Mouse (Mus musculus): ENCODE measurements around the gene Rxra.

Gene Rxra

GRCm38 (mm10) chr2:27762920-27763780 lies 86.9 kb downstream of the Rxra start:
- CTCF ChIA-PET = no interaction called here

DNA sequence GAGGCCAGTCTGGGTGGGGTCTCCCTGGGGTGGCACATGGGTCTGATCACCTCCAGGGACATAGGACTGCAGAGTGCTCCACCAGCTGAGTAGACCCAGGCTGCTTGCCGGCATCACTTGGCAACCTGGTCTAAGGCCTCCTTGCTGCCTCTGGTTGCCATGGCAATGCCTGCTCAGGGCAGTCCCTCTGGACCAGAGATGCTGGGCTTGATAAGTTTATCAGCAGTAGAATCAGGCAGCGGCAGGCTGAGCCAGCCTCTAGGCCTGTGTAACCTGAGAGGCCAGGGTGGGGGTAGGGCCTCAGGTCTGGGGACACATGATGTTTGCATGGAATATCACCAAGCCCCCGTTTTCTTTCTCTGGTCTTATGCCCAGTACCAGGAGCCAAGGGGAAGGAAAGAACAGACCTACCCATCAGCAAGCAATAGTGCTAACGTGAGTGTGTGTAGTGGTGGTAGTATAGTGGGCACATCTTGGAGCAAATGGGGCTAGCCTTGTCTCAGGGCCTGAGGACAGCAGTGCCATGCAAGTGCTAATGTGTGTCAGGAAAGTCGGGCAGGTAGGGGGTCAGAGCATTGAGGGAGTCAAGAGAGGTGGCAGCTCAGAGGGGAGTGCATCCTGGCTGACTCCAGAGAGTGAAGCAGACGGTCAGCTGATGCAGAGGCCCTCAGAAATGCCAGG lies 88.2 kb downstream of the Rxra start:
- CTCF ChIA-PET = no interaction called here

- CTCF ChIA-PET = no interaction called here
These were observed 88.7 kb downstream of the Rxra start for GRCm38 (mm10) chr2:27764937-27765319.

DNA sequence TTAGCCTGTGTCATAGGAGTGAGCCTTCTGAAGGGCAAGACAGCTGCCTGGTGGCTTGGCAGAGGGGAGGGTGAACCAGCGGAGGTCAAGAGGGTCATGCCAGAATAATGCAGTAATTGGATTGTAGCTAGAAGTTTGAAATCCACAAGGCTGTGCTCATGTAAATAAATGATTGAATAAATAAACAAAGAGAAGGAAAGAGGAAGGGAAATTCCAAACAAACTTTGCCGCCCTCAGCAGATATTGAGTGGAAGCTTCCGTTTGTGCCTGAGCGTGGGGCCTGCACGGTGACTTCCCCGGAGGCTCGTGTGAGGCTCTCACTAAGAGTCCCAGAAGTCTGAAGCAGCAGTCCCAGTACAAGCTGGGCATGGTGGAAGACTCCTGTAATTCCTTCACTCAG lies 91.5 kb downstream of the Rxra start:
- CTCF ChIA-PET = interaction anchor here (0.6 to 0.7 kb wide), 2 partner anchors 55 to 220 kb away, joined by 3 to 6 read pairs; no protein-coding TSS in a partner anchor

- CTCF ChIA-PET = interaction anchor here (0.7 kb wide), 1 partner anchor 279 kb away, joined by 4 read pairs; no protein-coding TSS in a partner anchor
These were observed 93.5 kb downstream of the Rxra start for GRCm38 (mm10) chr2:27769701-27770100.

DNA sequence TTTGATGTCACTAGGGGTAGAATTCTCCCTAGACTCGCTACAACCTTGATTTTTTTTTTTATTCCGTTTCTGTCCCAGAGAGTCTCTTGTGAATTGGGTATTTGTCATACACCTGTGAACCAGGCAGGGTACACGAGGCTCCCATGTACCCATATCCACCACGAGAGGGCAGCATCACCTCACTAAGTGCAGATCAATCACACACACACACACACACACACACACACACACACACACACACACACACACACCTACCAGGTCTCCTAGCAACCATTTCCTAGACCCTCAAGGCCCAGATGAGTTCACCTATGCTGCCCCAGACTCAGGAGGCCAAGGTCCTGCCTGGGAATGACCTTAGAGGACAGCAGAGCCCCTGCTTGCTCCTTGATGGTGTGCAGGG lies 94.0 kb downstream of the Rxra start:
- CTCF ChIA-PET = interaction anchor here (0.7 kb wide), 1 partner anchor 280 kb away, joined by 4 read pairs; no protein-coding TSS in a partner anchor

DNA sequence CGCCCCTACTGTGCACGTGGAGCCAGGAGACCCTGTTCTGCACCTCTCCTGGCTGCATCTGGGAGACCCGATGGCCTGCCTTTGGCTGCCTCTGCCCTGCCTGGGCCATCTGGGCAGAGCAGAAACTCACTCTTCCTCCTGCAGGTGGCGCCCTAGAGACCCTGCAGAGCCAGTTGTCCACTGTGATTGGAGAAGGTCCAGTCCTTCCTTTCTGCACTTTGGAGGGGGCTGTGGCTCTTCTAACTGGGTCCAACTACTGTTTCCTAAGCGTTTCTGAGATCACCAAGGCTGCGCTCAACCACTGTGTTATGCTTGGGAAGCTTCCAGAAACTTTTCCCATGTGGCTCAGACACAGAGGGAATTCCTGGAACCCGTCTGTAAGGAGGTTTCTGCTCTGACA lies 95.7 kb downstream of the Rxra start:
- CTCF ChIA-PET = no interaction called here

DNA sequence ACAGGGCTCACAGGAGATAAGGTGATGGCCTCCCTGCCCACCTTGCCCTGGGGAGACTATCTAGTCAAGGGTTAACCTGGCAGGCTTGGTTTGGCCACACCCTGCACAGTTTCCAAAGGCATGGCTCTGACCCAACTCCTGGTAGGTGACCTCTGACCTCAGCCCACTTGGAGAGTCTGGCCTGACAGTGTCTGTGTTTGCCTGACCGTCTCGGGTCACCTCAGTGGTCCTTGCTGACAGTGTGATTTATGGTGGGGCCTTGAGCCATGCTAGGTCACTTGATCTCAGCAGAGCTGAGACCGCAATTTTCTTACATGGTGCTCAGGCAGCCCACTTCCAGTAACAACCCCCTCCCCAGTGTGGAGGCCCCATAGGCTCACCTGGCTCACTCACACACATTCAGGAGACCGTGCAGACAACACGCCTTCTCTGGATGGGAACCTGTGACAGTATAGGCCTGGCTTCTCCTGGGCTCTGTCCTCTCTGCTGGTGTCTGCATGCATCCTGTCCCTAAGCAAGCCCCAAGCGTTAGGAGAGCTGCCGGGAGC lies 96.7 kb downstream of the Rxra start:
- CTCF ChIA-PET = no interaction called here

DNA sequence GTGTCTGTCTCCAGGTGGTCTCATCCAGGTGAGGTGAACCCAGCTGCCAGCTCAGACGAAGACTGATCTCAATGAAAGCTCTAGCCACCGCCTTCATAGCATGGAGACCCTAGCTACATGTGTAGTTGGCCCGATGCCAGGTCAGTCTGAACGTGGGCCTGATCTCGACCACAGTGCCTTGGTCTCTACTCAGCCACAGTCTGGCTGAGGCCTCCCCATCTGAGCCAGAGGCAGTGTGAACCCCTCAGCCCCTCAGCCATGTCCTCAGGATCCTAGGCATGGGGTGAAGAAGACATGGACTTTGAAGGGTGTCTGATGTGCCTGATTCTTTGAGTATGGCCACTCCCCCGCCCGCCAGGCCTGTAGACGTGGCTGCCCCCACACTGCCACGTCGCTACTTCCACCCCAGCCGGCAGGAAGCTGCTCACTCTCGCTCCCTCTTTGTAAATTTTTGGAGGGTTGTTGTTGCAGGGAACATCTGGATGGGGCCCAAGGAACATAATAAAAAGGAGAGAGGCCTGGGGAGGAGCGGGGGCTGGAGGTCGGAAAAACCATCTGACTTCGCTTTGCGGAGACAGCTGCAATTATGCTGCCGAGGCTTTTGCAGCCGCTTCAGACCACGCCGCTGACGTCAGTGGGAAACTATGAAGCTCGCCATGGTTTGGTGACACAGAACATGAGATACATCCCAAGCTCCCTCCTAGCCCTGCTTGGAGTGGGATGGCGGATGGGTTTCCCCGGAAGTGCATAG lies 97.9 kb downstream of the Rxra start:
- CTCF ChIA-PET = no interaction called here

GRCm38 (mm10) chr2:27775006-27775405 lies 98.8 kb downstream of the Rxra start:
- CTCF ChIA-PET = no interaction called here

GRCm38 (mm10) chr2:27775625-27776024 lies 99.4 kb downstream of the Rxra start:
- CTCF ChIA-PET = no interaction called here

DNA sequence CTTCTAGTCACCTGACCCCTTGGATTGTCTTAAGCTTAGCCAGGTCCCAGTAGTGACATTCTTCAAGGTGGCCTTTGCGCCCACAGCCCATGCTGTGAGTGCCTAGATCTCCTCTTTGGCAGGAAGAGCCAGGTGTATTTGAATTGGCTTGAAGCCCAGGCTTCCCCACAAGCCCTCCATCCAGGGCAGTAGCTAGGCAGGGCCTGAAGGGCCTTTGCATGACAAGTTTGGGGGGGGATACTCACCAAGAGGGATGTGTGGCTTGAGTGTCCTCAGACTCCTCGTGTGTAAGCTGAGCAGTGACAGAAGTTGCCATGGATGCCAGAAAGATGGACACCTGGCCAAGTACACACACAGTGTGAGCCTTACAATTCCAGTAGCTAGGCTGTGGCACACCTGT lies 101.5 kb downstream of the Rxra start:
- CTCF ChIA-PET = no interaction called here

- CTCF ChIA-PET = no interaction called here
These were observed 102.0 kb downstream of the Rxra start for GRCm38 (mm10) chr2:27778289-27778688.

- CTCF ChIA-PET = no interaction called here
These were observed 103.1 kb downstream of the Rxra start for GRCm38 (mm10) chr2:27779291-27779866.

- CTCF ChIA-PET = no interaction called here
These were observed 103.9 kb downstream of the Rxra start for GRCm38 (mm10) chr2:27780162-27780561.

- CTCF ChIA-PET = no interaction called here
These were observed 109.1 kb downstream of the Rxra start for GRCm38 (mm10) chr2:27785363-27785762.

- CTCF ChIA-PET = no interaction called here
These were observed 109.8 kb downstream of the Rxra start for GRCm38 (mm10) chr2:27785973-27786417.

GRCm38 (mm10) chr2:27791571-27791970 lies 115.3 kb downstream of the Rxra start:
- CTCF ChIA-PET = no interaction called here

DNA sequence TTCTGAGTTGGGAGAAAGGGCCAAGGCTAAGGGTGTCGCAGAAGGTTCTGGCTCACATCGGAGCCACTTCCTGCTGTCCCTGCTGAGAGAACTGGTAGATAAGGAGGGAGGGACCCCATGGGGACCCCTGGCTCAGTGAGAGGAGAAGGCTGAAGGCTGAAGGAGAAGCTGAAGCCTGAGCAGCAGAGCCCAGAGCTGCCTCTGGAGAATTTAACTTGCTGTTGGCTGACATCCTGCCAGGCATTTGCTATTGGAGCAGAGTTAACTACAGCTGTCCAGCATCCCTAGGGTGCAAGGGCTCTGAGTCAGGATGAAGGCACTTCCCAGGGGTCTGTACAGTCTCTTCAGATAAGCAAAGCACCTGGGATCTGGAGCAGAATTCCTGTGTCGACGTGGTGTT lies 122.8 kb downstream of the Rxra start:
- CTCF ChIA-PET = no interaction called here

- CTCF ChIA-PET = no interaction called here
These were observed 124.8 kb downstream of the Rxra start for GRCm38 (mm10) chr2:27801041-27801440.

- CTCF ChIA-PET = no interaction called here
These were observed 126.3 kb downstream of the Rxra start for GRCm38 (mm10) chr2:27802493-27802892.

GRCm38 (mm10) chr2:27806691-27807090 lies 130.5 kb downstream of the Rxra start:
- CTCF ChIA-PET = no interaction called here

Measured in spleen, embryonic (tissue).